Mouse (Mus musculus) layer of hippocampus, adult 9-11 months (tissue): ENCODE measurements around the gene Ess2.

Source experiments
- DNase-seq: peaks from one replicate; pipeline ENCODE4 v3.0.0; 2022

Gene Ess2

GRCm38 (mm10) chr16:17851860-17852259 lies 59.3 kb downstream of the Ess2 start:
- peak; percentile 53 for DNase-seq

- DNase-seq, result no peak
Observed at GRCm38 (mm10) chr16:17851331-17851730, 59.8 kb downstream of the Ess2 start.
